Mouse (Mus musculus) embryonic facial prominence, embryonic 12.5 days (tissue): ENCODE measurements around the gene Myl6b. TPM values are rescaled to one million over a fixed set of nuclear protein-coding genes. Genes with fewer than 3 reads are reported as not detected.

ENCODE experiments used
- ATAC-seq: fragments of 200-750 bp; cut with Nextera tagmentation; 2 replicates; pipeline ENCODE4 v1.8.0; 2017; ENCODE audit not compliant: insufficient number of reproducible peaks, insufficient read depth, low FRiP score, low TSS enrichment
- H3K27ac ChIP-seq: fragments of 300-500 bp; sonication (generic); 2 replicates; pipeline ENCODE4 v1.5.1; 2016; ENCODE audit warnings: mild to moderate bottlenecking
- H3K27me3 ChIP-seq: fragments of 300-500 bp; sonication (generic); 2 replicates; pipeline ENCODE4 v1.6.1; 2016; ENCODE audit warnings: mild to moderate bottlenecking, moderate library complexity
- H3K36me3 ChIP-seq: fragments of 300-500 bp; sonication (generic); 2 replicates; pipeline ENCODE4 v1.6.1; 2016; ENCODE audit warnings: mild to moderate bottlenecking
- H3K4me1 ChIP-seq: fragments of 300-500 bp; sonication (generic); 2 replicates; pipeline ENCODE4 v1.6.1; 2016
- H3K4me2 ChIP-seq: fragments of 300-500 bp; sonication (generic); replicated peaks from 2 replicates; pipeline ENCODE4 v1.6.1; 2016; ENCODE audit warnings: mild to moderate bottlenecking, moderate library complexity
- H3K4me3 ChIP-seq: fragments of 300-500 bp; sonication (generic); 2 replicates; pipeline ENCODE4 v1.5.1; 2016; ENCODE audit warnings: mild to moderate bottlenecking
- H3K9ac ChIP-seq: fragments of 300-500 bp; sonication (generic); 2 replicates; pipeline ENCODE4 v1.6.1; 2016; ENCODE audit warnings: mild to moderate bottlenecking, moderate library complexity
- H3K9me3 ChIP-seq: fragments of 300-500 bp; sonication (generic); 2 replicates; pipeline ENCODE4 v1.6.1; 2016; ENCODE audit warnings: mild to moderate bottlenecking, moderate library complexity
- WGBS: fragments of 180-500 bp; shearing (Covaris S2); methylation state at CpG from one replicate; pipeline ENCODE4 v1.1.7; 2016; 5-methylcytosine and 5-hydroxymethylcytosine counted together
- microRNA-seq: library from miRNA; unstranded; fragments of <30 nt; microRNA quantifications from one replicate; pipeline ENCODE4, GENCODE M21; 2017
- polyA plus RNA-seq: library from polyadenylated mRNA; unstranded; fragments of >200 nt; fragmentation: Nextera tagmentation; extraction: Ambion mirVana; gene quantifications from 2 replicates; pipeline ENCODE4 v1.2.1, GENCODE M21; 2016

Gene Myl6b
- polyA plus RNA-seq, 1 experiment from 2014 or later: 3.2 TPM

GRCm38 (mm10) chr10:128459409-128460269 lies 38.8 kb downstream of the Myl6b start:
- Histone ChIP-seq H3K4me1 (peaks cover 11% of the 10 kb centered on the region), H3K9me3 (no peaks in the 10 kb centered on the region), H3K4me3 (peak overlapping the region; percentile 94), H3K27ac (peak overlapping the region; percentile 96), H3K27me3 (no peaks in the 10 kb centered on the region), H3K4me2 (peak overlapping the region; percentile 85), H3K9ac (peak overlapping the region; percentile 98), H3K36me3 (peaks cover 28% of the 10 kb centered on the region)
- 1% methylated on average over 49 of the region's 67 CpGs for whole genome bisulfite sequencing
- ATAC-seq: peak; percentile 58

- H3K27ac ChIP-seq: peak within 1 kb of the TSS; percentile 96
- peak within 1 kb of the TSS; percentile 85 for H3K4me2 ChIP-seq
- peak within 1 kb of the TSS; percentile 98 for H3K9ac ChIP-seq
- peaks cover 11% of the 10 kb centered on the region for H3K4me1 ChIP-seq
- no peaks in the 10 kb centered on the region for H3K27me3 ChIP-seq
- peak within 1 kb of the TSS; percentile 94 for H3K4me3 ChIP-seq
- no peaks in the 10 kb centered on the region for H3K9me3 ChIP-seq
- H3K36me3 ChIP-seq: peaks cover 20% of the 10 kb centered on the region
- under 1% methylated on average over 66 of the region's 86 CpGs for WGBS
- ATAC-seq: peak; percentile 28
Measured at GRCm38 (mm10) chr10:128458719-128459408, 39.6 kb downstream of the Myl6b start, which contains the start of gene Smarcc2. Gene Smarcc2 (plus strand): TSS chr10:128459248.

GRCm38 (mm10) chr10:128458348-128458718 lies 40.2 kb downstream of the Myl6b start:
- H3K4me3 ChIP-seq: peak overlapping the region; percentile 94
- peak; percentile 45 for ATAC-seq
- no peaks in the 10 kb centered on the region for H3K27me3 ChIP-seq
- H3K4me2 ChIP-seq: peak overlapping the region; percentile 85
- H3K4me1 ChIP-seq: peaks cover 11% of the 10 kb centered on the region
- WGBS: 0% methylated on average over 29 of the region's 29 CpGs
- peak overlapping the region; percentile 96 for H3K27ac ChIP-seq
- H3K9ac ChIP-seq: peak overlapping the region; percentile 98
- H3K36me3 ChIP-seq: peaks cover 15% of the 10 kb centered on the region
- H3K9me3 ChIP-seq: no peaks in the 10 kb centered on the region

- H3K9ac ChIP-seq: no peak overlapping the region
- no peaks in the 10 kb centered on the region for H3K9me3 ChIP-seq
- H3K4me1 ChIP-seq: peaks cover 11% of the 10 kb centered on the region
- 82% methylated on average over 6 of the region's 6 CpGs for WGBS
- H3K27ac ChIP-seq: no peak overlapping the region
- no peak overlapping the region for H3K4me2 ChIP-seq
- no peak overlapping the region for H3K4me3 ChIP-seq
- ATAC-seq: no peak
- peaks cover 8% of the 10 kb centered on the region for H3K36me3 ChIP-seq
- H3K27me3 ChIP-seq: no peaks in the 10 kb centered on the region
Measured at GRCm38 (mm10) chr10:128457676-128458075, 40.8 kb downstream of the Myl6b start.

GRCm38 (mm10) chr10:128455280-128455679 lies 43.2 kb downstream of the Myl6b start:
- H3K4me2 ChIP-seq: peak overlapping the region; percentile 37
- H3K27ac ChIP-seq: no peak overlapping the region

GRCm38 (mm10) chr10:128454471-128454870 lies 44.0 kb downstream of the Myl6b start:
- H3K9ac ChIP-seq: no peak overlapping the region
- H3K9me3 ChIP-seq: no peaks in the 10 kb centered on the region
- no peak overlapping the region for H3K4me3 ChIP-seq
- H3K4me1 ChIP-seq: no peaks in the 10 kb centered on the region
- no peaks in the 10 kb centered on the region for H3K36me3 ChIP-seq
- ATAC-seq: no peak
- H3K27me3 ChIP-seq: no peaks in the 10 kb centered on the region
- H3K4me2 ChIP-seq: no peak overlapping the region
- 63% methylated on average over 3 of the region's 3 CpGs for WGBS
- H3K27ac ChIP-seq: no peak overlapping the region

More at GRCm38 (mm10) chr10:128455280-128455679, 43.2 kb downstream of the Myl6b start:
- Histone ChIP-seq H3K4me3 (no peak overlapping the region), H3K9ac (no peak overlapping the region), H3K27me3 (no peaks in the 10 kb centered on the region), H3K36me3 (no peaks in the 10 kb centered on the region), H3K4me1 (peaks cover 2% of the 10 kb centered on the region), H3K9me3 (no peaks in the 10 kb centered on the region)
- WGBS: 3% methylated on average over 6 of the region's 6 CpGs
- ATAC-seq: no peak

- Histone ChIP-seq H3K9me3 (no peaks in the 10 kb centered on the region), H3K9ac (no peak overlapping the region), H3K36me3 (no peaks in the 10 kb centered on the region), H3K4me3 (no peak overlapping the region), H3K27me3 (no peaks in the 10 kb centered on the region), H3K4me1 (no peaks in the 10 kb centered on the region), H3K27ac (no peak overlapping the region), H3K4me2 (no peak overlapping the region)
- WGBS: 84% methylated on average over 6 of the region's 6 CpGs
- no peak for ATAC-seq
Measured at GRCm38 (mm10) chr10:128451014-128451413, 47.5 kb downstream of the Myl6b start.

- WGBS: 84% methylated on average over 4 of the region's 4 CpGs
- Histone ChIP-seq H3K9me3 (no peaks in the 10 kb centered on the region), H3K27ac (no peak overlapping the region), H3K4me1 (no peaks in the 10 kb centered on the region), H3K4me3 (no peak overlapping the region), H3K9ac (no peak overlapping the region), H3K36me3 (peaks cover 15% of the 10 kb centered on the region), H3K4me2 (no peak overlapping the region), H3K27me3 (no peaks in the 10 kb centered on the region)
- no peak for ATAC-seq
Measured at GRCm38 (mm10) chr10:128445407-128445806, 53.1 kb downstream of the Myl6b start.

- ATAC-seq: no peak
- Histone ChIP-seq H3K27me3 (no peaks in the 10 kb centered on the region), H3K9me3 (no peaks in the 10 kb centered on the region), H3K9ac (no peak overlapping the region), H3K27ac (no peak overlapping the region), H3K4me2 (no peak overlapping the region), H3K4me1 (no peaks in the 10 kb centered on the region), H3K4me3 (no peak overlapping the region), H3K36me3 (peaks cover 26% of the 10 kb centered on the region)
- WGBS: 63% methylated on average over 6 of the region's 6 CpGs
Measured at GRCm38 (mm10) chr10:128444354-128444753, 54.1 kb downstream of the Myl6b start.

Small RNAs within 50 kb of the gene (microRNA-seq; reads per million reads assigned to microRNA genes)
- not detected for gene Mir6916
- gene Mir8105: 1.1 reads per million

Other genes starting within 250 kb of the Myl6b start
- gene Apon, start 244.6 kb downstream of the Myl6b start, polyA plus RNA-seq: 0.37 and 0.90 TPM in 2 replicates
- gene Apof, start 230.0 kb downstream of the Myl6b start, polyA plus RNA-seq: not detected in 2 replicates
- gene Stat2, start 228.1 kb downstream of the Myl6b start, polyA plus RNA-seq: 20.9 and 22.0 TPM in 2 replicates
- not detected in 2 replicates for gene Il23a, start 199.9 kb downstream of the Myl6b start, polyA plus RNA-seq
- gene Pan2, start 195.3 kb downstream of the Myl6b start, polyA plus RNA-seq: 36.2 and 38.3 TPM in 2 replicates
- gene Cnpy2, start 176.2 kb downstream of the Myl6b start, polyA plus RNA-seq: 306 and 319 TPM in 2 replicates
- gene Cs, start 161.0 kb downstream of the Myl6b start, polyA plus RNA-seq: 191 TPM in 2 replicates
- 15.0 and 17.9 TPM in 2 replicates for gene Coq10a, start 129.7 kb downstream of the Myl6b start, polyA plus RNA-seq
- 14.8 and 15.4 TPM in 2 replicates for gene Ankrd52, start 121.6 kb downstream of the Myl6b start, polyA plus RNA-seq
- 0.33 TPM in 1 of 2 replicates, not detected in the other for gene Slc39a5, start 97.5 kb downstream of the Myl6b start, polyA plus RNA-seq
- 67.6 and 70.1 TPM in 2 replicates for gene Nabp2, start 87.2 kb downstream of the Myl6b start, polyA plus RNA-seq
- 44.5 and 50.5 TPM in 2 replicates for gene Rnf41, start 87.0 kb downstream of the Myl6b start, polyA plus RNA-seq
- 121 and 125 TPM in 2 replicates for gene Smarcc2, start 39.4 kb downstream of the Myl6b start, polyA plus RNA-seq
- gene Myl6, start 4.5 kb downstream of the Myl6b start, polyA plus RNA-seq: 877 and 907 TPM in 2 replicates
- gene Esyt1, start 27.2 kb upstream of the Myl6b start, polyA plus RNA-seq: 29.2 and 30.7 TPM in 2 replicates
- 18.8 and 19.4 TPM in 2 replicates for gene Zc3h10, start 49.1 kb upstream of the Myl6b start, polyA plus RNA-seq
- gene Rpl41, start 50.6 kb upstream of the Myl6b start, polyA plus RNA-seq: 3,271 and 3,412 TPM in 2 replicates
- 189 and 192 TPM in 2 replicates for gene Pa2g4, start 67.3 kb upstream of the Myl6b start, polyA plus RNA-seq
- 20.9 TPM in 2 replicates for gene Erbb3, start 91.0 kb upstream of the Myl6b start, polyA plus RNA-seq
- 668 and 696 TPM in 2 replicates for gene Rps26, start 128.1 kb upstream of the Myl6b start, polyA plus RNA-seq
- gene Ikzf4, start 147.3 kb upstream of the Myl6b start, polyA plus RNA-seq: 5.5 and 6.6 TPM in 2 replicates
- 18.5 and 19.5 TPM in 2 replicates for gene Suox, start 175.4 kb upstream of the Myl6b start, polyA plus RNA-seq
- gene Rab5b, start 197.6 kb upstream of the Myl6b start, polyA plus RNA-seq: 80.0 and 85.6 TPM in 2 replicates
- 26.3 and 48.0 TPM in 2 replicates for gene Pmel, start 205.5 kb upstream of the Myl6b start, polyA plus RNA-seq
- 134 and 143 TPM in 2 replicates for gene Cdk2, start 206.3 kb upstream of the Myl6b start, polyA plus RNA-seq
- 9.3 and 10.4 TPM in 2 replicates for gene Dgka, start 246.2 kb upstream of the Myl6b start, polyA plus RNA-seq
- 48.9 and 53.1 TPM in 2 replicates for gene Pym1, start 249.2 kb upstream of the Myl6b start, polyA plus RNA-seq